Mouse (Mus musculus) embryonic fibroblast, embryonic 13.5 days (primary cell): ENCODE results near the gene Phf23. TPM values are rescaled to one million over a fixed set of nuclear protein-coding genes. Genes with fewer than 3 reads are reported as not detected.
A peak's percentile ranks its signal among the peaks of the same experiment; 100 is the strongest.
"Not testable (repeated sequence)": the region's sequence is repeated elsewhere in the genome, so short reads cannot be mapped to it uniquely, and the experiment has no call there.

Experiments
- H3K27ac ChIP-seq: 2 replicates; pipeline ENCODE4 v1.5.1; 2012; ENCODE audit warnings: low read length, control low read depth, inconsistent platforms; ENCODE audit not compliant: insufficient read depth
- H3K4me1 ChIP-seq: 2 replicates; pipeline ENCODE4 v1.6.1; 2011; ENCODE audit warnings: low read length; ENCODE audit not compliant: control insufficient read depth, insufficient read depth
- H3K4me3 ChIP-seq: 2 replicates; pipeline ENCODE4 v1.5.1; 2011; ENCODE audit warnings: mild to moderate bottlenecking, control low read depth, low read length; ENCODE audit not compliant: insufficient read depth
- CTCF ChIP-seq: IDR thresholded peaks from 2 replicates; pipeline ENCODE4 v1.5.1; 2011; ENCODE audit warnings: mild to moderate bottlenecking, control low read depth, low read length, moderate library complexity, borderline replicate concordance; ENCODE audit not compliant: insufficient read depth
- POLR2A ChIP-seq: IDR thresholded peaks from 2 replicates; pipeline ENCODE4 v1.6.1; 2011; ENCODE audit warnings: low read depth, mild to moderate bottlenecking, control low read depth, low read length, moderate library complexity
- polyA plus RNA-seq: library from polyadenylated mRNA; stranded (reverse); fragments of >200 nt; gene quantifications from 2 replicates; pipeline ENCODE4 v1.2.4, GENCODE M21; 2011; ENCODE audit warnings: low read depth; ENCODE audit not compliant: missing spikeins, insufficient read length

Phf23 gene
- polyA plus RNA-seq, 1 experiment, result 89.1 TPM

- TF ChIP-seq POLR2A (no peak), CTCF (no peak)
- Histone ChIP-seq H3K27ac (no peak overlapping the region), H3K4me3 (no peak overlapping the region), H3K4me1 (0 out of 2 replicates have a peak, but pooled peaks cover 7% of the 10 kb centered on the region)
Observed at GRCm38 (mm10) chr11:70014051-70014450, 18.5 kb downstream of the Phf23 start.

- H3K4me1 ChIP-seq, result 0 out of 2 replicates have a peak, but pooled peaks cover 7% of the 10 kb centered on the region
- peak within 1 kb of the TSS; percentile 54 for H3K4me3 ChIP-seq
Observed at GRCm38 (mm10) chr11:70014880-70015558, 19.4 kb downstream of the Phf23 start, which contains the start of gene Acadvl. Gene Acadvl (minus strand): TSS chr11:70015411.

GRCm38 (mm10) chr11:70015677-70016076 is 20.1 kb downstream of the Phf23 start:
- Histone ChIP-seq H3K27ac (no peak overlapping the region), H3K4me1 (peaks cover 10% of the 10 kb centered on the region; the same call in 1 of the 2 replicates), H3K4me3 (no peak overlapping the region)
- TF ChIP-seq POLR2A (no peak), CTCF (no peak)

More at GRCm38 (mm10) chr11:70014880-70015558, 19.4 kb downstream of the Phf23 start, which contains the start of gene Acadvl:
- peak within 1 kb of the TSS; percentile 5; the same call in 1 of the 2 replicates for H3K27ac ChIP-seq
- no peak for TF ChIP-seq CTCF
- TF ChIP-seq POLR2A, result peak; percentile 89

- H3K4me3 ChIP-seq, H3K27ac ChIP-seq: not testable (repeated sequence)
- peaks cover 10% of the 10 kb centered on the region; the same call in 1 of the 2 replicates for H3K4me1 ChIP-seq
Observed at GRCm38 (mm10) chr11:70016177-70016576, 20.6 kb downstream of the Phf23 start.

GRCm38 (mm10) chr11:70016669-70017068 is 21.1 kb downstream of the Phf23 start, which contains the start of gene Dlg4:
Gene Dlg4 (plus strand): TSS chr11:70016942.
- Histone ChIP-seq H3K27ac (no peak within 1 kb of the TSS), H3K4me3 (no peak within 1 kb of the TSS), H3K4me1 (peaks cover 10% of the 10 kb centered on the region; the same call in 1 of the 2 replicates)
- no peak for TF ChIP-seq POLR2A
- TF ChIP-seq CTCF, result no peak

- Histone ChIP-seq H3K4me3 (no peak overlapping the region), H3K4me1 (peaks cover 10% of the 10 kb centered on the region; the same call in 1 of the 2 replicates), H3K27ac (no peak overlapping the region)
- no peak for TF ChIP-seq POLR2A
- TF ChIP-seq CTCF, result no peak
Observed at GRCm38 (mm10) chr11:70017199-70017767, 21.7 kb downstream of the Phf23 start.

GRCm38 (mm10) chr11:70018131-70018990 is 22.8 kb downstream of the Phf23 start:
- TF ChIP-seq CTCF, result no peak
- TF ChIP-seq POLR2A, result peak; percentile 47
- Histone ChIP-seq H3K27ac (peak overlapping the region; percentile 62), H3K4me1 (peaks cover 12% of the 10 kb centered on the region; the same call in 1 of the 2 replicates), H3K4me3 (peak overlapping the region; percentile 85)

GRCm38 (mm10) chr11:70019495-70020021 is 24.0 kb downstream of the Phf23 start:
- Histone ChIP-seq H3K4me3 (peak overlapping the region; percentile 85), H3K4me1 (peaks cover 9% of the 10 kb centered on the region; the same call in 1 of the 2 replicates), H3K27ac (peak overlapping the region; percentile 71)
- TF ChIP-seq CTCF, result no peak
- no peak for TF ChIP-seq POLR2A

GRCm38 (mm10) chr11:70020022-70020631 is 24.6 kb downstream of the Phf23 start:
- peak; percentile 83 for TF ChIP-seq POLR2A
- TF ChIP-seq CTCF, result no peak
- H3K27ac ChIP-seq, result peak overlapping the region; percentile 86
- H3K4me1 ChIP-seq, result peaks cover 8% of the 10 kb centered on the region; the same call in 1 of the 2 replicates
- peak overlapping the region; percentile 85 for H3K4me3 ChIP-seq
